Mouse (Mus musculus) MEL (cell line): ENCODE results near the gene Cacng4. TPM values are rescaled to one million over a fixed set of nuclear protein-coding genes. Genes with fewer than 3 reads are reported as not detected.

Source experiments
- DNase-seq: peaks from one replicate; pipeline ENCODE4 v3.0.0; 2011; ENCODE audit warnings: low read depth, low spot score
- H3K27ac ChIP-seq: 2 replicates; pipeline ENCODE4 v1.5.1; 2012; ENCODE audit warnings: low read depth, mild to moderate bottlenecking, control low read depth, low read length, moderate library complexity; ENCODE audit not compliant: control insufficient read depth
- H3K27me3 ChIP-seq, 2 experiments: fragments of 150-350 bp in 1 of 2; sonication (generic) in 1 of 2; 2 replicates each; pipeline ENCODE4 v1.6.1; 2012; ENCODE audit warnings: low read length in 2 of 2, mild to moderate bottlenecking in 2 of 2, improper control_type of control experiment in 1 of 2, moderate library complexity in 1 of 2; ENCODE audit not compliant: insufficient read depth in 2 of 2, control insufficient read depth in 1 of 2
- H3K36me3 ChIP-seq, 2 experiments: 2 replicates each; pipeline ENCODE4 v1.6.1; 2012 to 2014; ENCODE audit warnings: low read length in 2 of 2, improper control_type of control experiment in 1 of 2, inconsistent platforms in 1 of 2, mild to moderate bottlenecking in 1 of 2; ENCODE audit not compliant: insufficient read depth in 2 of 2, control insufficient read depth in 1 of 2
- H3K4me1 ChIP-seq, 2 experiments: fragments of 150-350 bp in 1 of 2; sonication (generic) in 1 of 2; 2 replicates each; pipeline ENCODE4 v1.6.1; 2012; ENCODE audit warnings: low read length in 2 of 2, improper control_type of control experiment in 1 of 2, mild to moderate bottlenecking in 1 of 2; ENCODE audit not compliant: insufficient read depth in 2 of 2, control insufficient read depth in 1 of 2
- H3K4me3 ChIP-seq, 2 experiments: fragments of 150-350 bp in 1 of 2; sonication (generic) in 1 of 2; 2 replicates each; pipeline ENCODE4 v1.5.1; 2012; ENCODE audit warnings: low read depth in 2 of 2, low read length in 2 of 2, mild to moderate bottlenecking in 2 of 2, moderate library complexity in 2 of 2, control low read depth in 1 of 2, improper control_type of control experiment in 1 of 2; ENCODE audit not compliant: control insufficient read depth in 1 of 2, insufficient read depth in 1 of 2
- H3K79me2 ChIP-seq: 2 replicates; pipeline ENCODE4 v1.6.1; 2012; ENCODE audit warnings: mild to moderate bottlenecking, low read length, moderate library complexity; ENCODE audit not compliant: control insufficient read depth, poor library complexity, insufficient read depth
- H3K9ac ChIP-seq: 2 replicates; pipeline ENCODE4 v1.6.1; 2012; ENCODE audit warnings: low read depth, mild to moderate bottlenecking, control low read depth, low read length, moderate library complexity; ENCODE audit not compliant: control insufficient read depth, poor library complexity, severe bottlenecking
- H3K9me3 ChIP-seq: fragments of 150-350 bp; sonication (generic); replicated peaks from 2 replicates; pipeline ENCODE4 v1.6.1; 2012; ENCODE audit warnings: mild to moderate bottlenecking, low read length, improper control_type of control experiment, moderate library complexity; ENCODE audit not compliant: insufficient read depth
- BHLHE40 ChIP-seq: IDR thresholded peaks from 2 replicates; pipeline ENCODE4 v1.6.1; 2012; ENCODE audit warnings: low read depth, mild to moderate bottlenecking, inconsistent platforms, low read length, improper control_type of control experiment, borderline replicate concordance
- ELF1 ChIP-seq: IDR thresholded peaks from 2 replicates; pipeline ENCODE4 v1.6.1; 2014; ENCODE audit warnings: low read depth, mild to moderate bottlenecking, inconsistent platforms, low read length, improper control_type of control experiment, moderate library complexity
- EP300 ChIP-seq, 2 experiments: IDR thresholded peaks; 2 replicates each; pipeline ENCODE4 v1.6.1; 2011; ENCODE audit warnings: improper control_type of control experiment in 2 of 2, low read length in 2 of 2, low read depth in 1 of 2, mild to moderate bottlenecking in 1 of 2
- HCFC1 ChIP-seq: IDR thresholded peaks from 2 replicates; pipeline ENCODE4 v1.6.1; 2012; ENCODE audit warnings: low read depth, mild to moderate bottlenecking, inconsistent platforms, low read length, improper control_type of control experiment, moderate library complexity
- JUND ChIP-seq: IDR thresholded peaks from 2 replicates; pipeline ENCODE4 v1.6.1; 2011; ENCODE audit warnings: low read depth, mild to moderate bottlenecking, improper control_type of control experiment, low read length
- MAX ChIP-seq: IDR thresholded peaks from 2 replicates; pipeline ENCODE4 v1.6.1; 2011; ENCODE audit warnings: low read length, improper control_type of control experiment
- MAZ ChIP-seq: IDR thresholded peaks from 2 replicates; pipeline ENCODE4 v1.6.1; 2012; ENCODE audit warnings: low read depth, mild to moderate bottlenecking, inconsistent platforms, low read length, improper control_type of control experiment
- MEF2A ChIP-seq: IDR thresholded peaks from 2 replicates; pipeline ENCODE4 v1.6.1; 2014; ENCODE audit warnings: low read depth, mild to moderate bottlenecking, inconsistent platforms, low read length, improper control_type of control experiment; ENCODE audit not compliant: poor library complexity, insufficient replicate concordance, severe bottlenecking; ENCODE audit errors: extremely low read depth
- MXI1 ChIP-seq: IDR thresholded peaks from 2 replicates; pipeline ENCODE4 v1.6.1; 2011; ENCODE audit warnings: mild to moderate bottlenecking, low read depth, low read length, improper control_type of control experiment
- MYB ChIP-seq: IDR thresholded peaks from 2 replicates; pipeline ENCODE4 v1.6.1; 2011; ENCODE audit warnings: mild to moderate bottlenecking, low read depth, low read length, improper control_type of control experiment
- MYC ChIP-seq: IDR thresholded peaks from 2 replicates; pipeline ENCODE4 v1.6.1; 2011; ENCODE audit warnings: low read depth, mild to moderate bottlenecking, low read length, improper control_type of control experiment, moderate library complexity
- NRF1 ChIP-seq: IDR thresholded peaks from 2 replicates; pipeline ENCODE4 v1.6.1; 2014; ENCODE audit warnings: low read depth, mild to moderate bottlenecking, inconsistent platforms, low read length, improper control_type of control experiment, moderate library complexity; ENCODE audit not compliant: poor library complexity, insufficient read depth, severe bottlenecking
- POLR2A ChIP-seq, 2 experiments: IDR thresholded peaks; 2 replicates each; pipeline ENCODE4 v1.6.1; 2011 to 2012; ENCODE audit warnings: low read length in 2 of 2, mild to moderate bottlenecking in 2 of 2, control low read depth in 1 of 2, improper control_type of control experiment in 1 of 2, low read depth in 1 of 2, moderate library complexity in 1 of 2; ENCODE audit not compliant: control insufficient read depth in 1 of 2, insufficient read depth in 1 of 2, poor library complexity in 1 of 2
- POLR2AphosphoS2 ChIP-seq: IDR thresholded peaks from 2 replicates; pipeline ENCODE4 v1.6.1; 2011; ENCODE audit warnings: low read length, improper control_type of control experiment
- POLR2AphosphoS5 ChIP-seq: IDR thresholded peaks from 2 replicates; pipeline ENCODE4 v1.6.1; 2012; ENCODE audit warnings: low read depth, borderline replicate concordance, mild to moderate bottlenecking, inconsistent platforms, low read length, moderate library complexity, mixed read lengths
- RAD21 ChIP-seq: IDR thresholded peaks from 2 replicates; pipeline ENCODE4 v1.6.1; 2011; ENCODE audit warnings: mild to moderate bottlenecking, low read depth, low read length, improper control_type of control experiment
- RCOR1 ChIP-seq: IDR thresholded peaks from 2 replicates; pipeline ENCODE4 v1.6.1; 2012; ENCODE audit warnings: low read depth, mild to moderate bottlenecking, inconsistent platforms, low read length, improper control_type of control experiment
- SIN3A ChIP-seq: IDR thresholded peaks from 2 replicates; pipeline ENCODE4 v1.6.1; 2012; ENCODE audit warnings: low read length, improper control_type of control experiment, inconsistent platforms
- TCF12 ChIP-seq: IDR thresholded peaks from 2 replicates; pipeline ENCODE4 v1.6.1; 2014; ENCODE audit warnings: low read depth, mild to moderate bottlenecking, inconsistent platforms, low read length, improper control_type of control experiment, moderate library complexity
- UBTF ChIP-seq: IDR thresholded peaks from 2 replicates; pipeline ENCODE4 v1.6.1; 2012; ENCODE audit warnings: low read depth, mild to moderate bottlenecking, inconsistent platforms, low read length, improper control_type of control experiment, moderate library complexity, borderline replicate concordance; ENCODE audit not compliant: insufficient read depth
- USF1 ChIP-seq: IDR thresholded peaks from 2 replicates; pipeline ENCODE4 v1.6.1; 2014; ENCODE audit warnings: low read depth, mild to moderate bottlenecking, inconsistent platforms, low read length, improper control_type of control experiment, moderate library complexity
- USF2 ChIP-seq, 2 experiments: IDR thresholded peaks; 2 replicates each; pipeline ENCODE4 v1.6.1; 2011 to 2012; ENCODE audit warnings: improper control_type of control experiment in 2 of 2, low read length in 2 of 2, borderline replicate concordance in 1 of 2, inconsistent platforms in 1 of 2, low read depth in 1 of 2, mild to moderate bottlenecking in 1 of 2; ENCODE audit not compliant: insufficient read depth in 1 of 2
- ZKSCAN1 ChIP-seq: IDR thresholded peaks from 2 replicates; pipeline ENCODE4 v1.6.1; 2012; ENCODE audit warnings: low read depth, mild to moderate bottlenecking, inconsistent platforms, low read length, improper control_type of control experiment, moderate library complexity
- ZNF384 ChIP-seq: IDR thresholded peaks from 2 replicates; pipeline ENCODE4 v1.6.1; 2012; ENCODE audit warnings: low read depth, mild to moderate bottlenecking, inconsistent platforms, low read length, improper control_type of control experiment
- polyA plus RNA-seq, 2 experiments: library from polyadenylated mRNA; stranded (reverse) in 1 of 2; unstranded in 1 of 2; fragments of >175 nt in 1 of 2; fragments of >200 nt in 1 of 2; gene quantifications; 2 replicates each; pipeline versions ENCODE4 v1.2.1 to v1.2.4; 2012; ENCODE audit warnings: low replicate concordance in 2 of 2, low read depth in 1 of 2; ENCODE audit not compliant: insufficient read length in 2 of 2, insufficient read depth in 1 of 2, missing spikeins in 1 of 2
- total RNA-seq: library from RNA; depleted of rRNA; stranded (reverse); fragments of 300-350 nt; gene quantifications from 2 replicates; pipeline ENCODE4 v1.2.3, GENCODE M21; 2012

Gene Cacng4
- total and polyA plus RNA-seq, 3 experiments = not detected

- Histone ChIP-seq H3K27ac (no peak overlapping the region), H3K27me3 (peaks cover 2 to 4% of the 10 kb centered on the region in 2 experiments; a peak in 2 of 4 replicates), H3K4me3 (no peak overlapping the region), H3K4me1 (no peaks in the 10 kb centered on the region), H3K36me3 (no peaks in the 10 kb centered on the region), H3K9ac (no peak overlapping the region), H3K79me2 (no peaks in the 10 kb centered on the region), H3K9me3 (no peaks in the 10 kb centered on the region)
- TF ChIP-seq RCOR1 (no peak), HCFC1 (no peak), TCF12 (no peak), POLR2AphosphoS2 (no peak), UBTF (no peak), USF1 (no peak), BHLHE40 (no peak), ZKSCAN1 (no peak), JUND (no peak), EP300 (IDR thresholded peaks at IDR 0.05; ENCODE audit: low read depth in 1 of 2, low read length in 2 of 2) (no peak), ELF1 (no peak), RAD21 (no peak), MEF2A (no peak), SIN3A (no peak), MYB (no peak)
- DNase-seq = no peak
These were observed 31.5 kb downstream of the Cacng4 start for GRCm38 (mm10) chr11:107762688-107763460.

- H3K9me3 ChIP-seq = no peaks in the 10 kb centered on the region
- no peak overlapping the region for H3K4me3 ChIP-seq
- H3K79me2 ChIP-seq = no peaks in the 10 kb centered on the region
- no peak overlapping the region for H3K9ac ChIP-seq
- no peaks in the 10 kb centered on the region for H3K36me3 ChIP-seq
- no peak overlapping the region for H3K27ac ChIP-seq
- no peak for DNase-seq
- H3K27me3 ChIP-seq = peaks cover 2 to 5% of the 10 kb centered on the region in 2 experiments; a peak in 2 of 4 replicates
- no peaks in the 10 kb centered on the region for H3K4me1 ChIP-seq
- no peak for TF ChIP-seq MAX
- no peak for TF ChIP-seq MAZ
- no peak for TF ChIP-seq USF2 (IDR thresholded peaks at IDR 0.05; ENCODE audit: borderline replicate concordance in 1 of 2, insufficient read depth in 1 of 2, low read depth in 1 of 2, low read length in 2 of 2)
- TF ChIP-seq ZNF384 = no peak
- TF ChIP-seq USF1 = no peak
- TF ChIP-seq NRF1 = no peak
- TF ChIP-seq BHLHE40 = no peak
- TF ChIP-seq MXI1 = no peak
- no peak for TF ChIP-seq POLR2AphosphoS5
- no peak for TF ChIP-seq MYB
- no peak for TF ChIP-seq POLR2A (IDR thresholded peaks at IDR 0.05; ENCODE audit: control insufficient read depth in 1 of 2, insufficient read depth in 1 of 2, low read depth in 1 of 2, low read length in 2 of 2, poor library complexity in 1 of 2)
- TF ChIP-seq MYC = no peak
- TF ChIP-seq UBTF = no peak
- no peak for TF ChIP-seq JUND
These were observed 32.4 kb downstream of the Cacng4 start for GRCm38 (mm10) chr11:107761790-107762500.
